Mouse (Mus musculus) forebrain, embryonic 16.5 days (tissue): ENCODE data around the gene C130074G19Rik. TPM values are rescaled to one million over a fixed set of nuclear protein-coding genes. Genes with fewer than 3 reads are reported as not detected.

Experiments
- ATAC-seq: fragments of 200-750 bp; cut with Nextera tagmentation; 2 replicates; pipeline ENCODE4 v1.8.0; 2017; ENCODE audit warnings: mild to moderate bottlenecking, moderate library complexity
- H3K27ac ChIP-seq: fragments of 300-500 bp; sonication (generic); 2 replicates; pipeline ENCODE4 v1.5.1; 2014; ENCODE audit warnings: low read length, control low read depth
- H3K27me3 ChIP-seq: fragments of 300-500 bp; sonication (generic); replicated peaks from 2 replicates; pipeline ENCODE4 v1.6.1; 2014; ENCODE audit warnings: low read length; ENCODE audit not compliant: control insufficient read depth, insufficient read depth
- H3K36me3 ChIP-seq: fragments of 300-500 bp; sonication (generic); 2 replicates; pipeline ENCODE4 v1.6.1; 2014; ENCODE audit not compliant: control insufficient read depth, insufficient read depth
- H3K4me1 ChIP-seq: fragments of 300-500 bp; sonication (generic); replicated peaks from 2 replicates; pipeline ENCODE4 v1.6.1; 2014; ENCODE audit warnings: low read length; ENCODE audit not compliant: control insufficient read depth, insufficient read depth
- H3K4me2 ChIP-seq: fragments of 300-500 bp; sonication (generic); 2 replicates; pipeline ENCODE4 v1.6.1; 2014; ENCODE audit warnings: mild to moderate bottlenecking, low read length, control low read depth
- H3K4me3 ChIP-seq: fragments of 300-500 bp; sonication (generic); replicated peaks from 2 replicates; pipeline ENCODE4 v1.5.1; 2014; ENCODE audit warnings: mild to moderate bottlenecking, low read length, control low read depth
- H3K9ac ChIP-seq: fragments of 300-500 bp; sonication (generic); replicated peaks from 2 replicates; pipeline ENCODE4 v1.6.1; 2014; ENCODE audit warnings: low read depth, low read length, control low read depth
- H3K9me3 ChIP-seq: fragments of 300-500 bp; sonication (generic); 2 replicates; pipeline ENCODE4 v1.6.1; 2016; ENCODE audit warnings: low read length; ENCODE audit not compliant: control insufficient read depth
- WGBS: fragments of 180-500 bp; shearing (Covaris S2); extraction: QIAGEN DNeasy Blood & Tissue Kit; methylation state at CpG from one replicate; pipeline ENCODE4 v1.1.7; 2014; 5-methylcytosine and 5-hydroxymethylcytosine counted together
- polyA plus RNA-seq: library from polyadenylated mRNA; unstranded; fragments of >200 nt; fragmentation: Nextera tagmentation; extraction: Ambion mirVana; gene quantifications from 2 replicates; pipeline ENCODE4 v1.2.1, GENCODE M21; 2015

C130074G19Rik gene
- polyA plus RNA-seq, 1 experiment from 2014 or later = 1.3 TPM

DNA sequence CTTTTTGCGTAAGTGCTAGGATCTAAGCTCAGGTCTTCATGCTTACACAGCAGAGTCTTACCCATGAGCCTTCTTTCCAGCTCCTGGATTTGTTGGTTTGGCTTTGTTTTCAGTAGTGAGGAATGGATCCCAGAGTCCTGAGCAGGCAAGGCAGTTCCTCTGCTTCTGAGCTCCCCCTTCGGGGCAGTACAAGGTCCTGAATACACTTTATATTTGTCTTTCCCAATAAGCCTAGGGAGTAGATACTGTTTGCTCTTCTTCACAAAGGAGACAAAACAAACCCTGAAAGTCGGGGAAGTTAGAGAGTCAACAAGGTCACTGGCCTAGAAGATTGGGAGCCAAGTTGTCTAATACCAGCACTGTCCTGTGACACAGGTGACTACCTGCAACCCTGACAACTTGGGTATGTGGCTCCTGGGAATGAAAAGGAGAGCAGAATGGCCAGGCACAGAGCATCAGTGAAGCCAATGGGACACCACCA lies 15.3 kb downstream of the C130074G19Rik start:
- H3K4me1 ChIP-seq = 0 out of 2 replicates have a peak, but pooled peaks cover 3% of the 10 kb centered on the region
- WGBS = 86% methylated on average over 3 of the region's 3 CpGs
- H3K9ac ChIP-seq = no peak overlapping the region
- no peaks in the 10 kb centered on the region for H3K36me3 ChIP-seq
- H3K4me3 ChIP-seq = no peak overlapping the region
- ATAC-seq = no peak
- no peak overlapping the region for H3K4me2 ChIP-seq
- H3K27ac ChIP-seq = no peak overlapping the region
- H3K9me3 ChIP-seq = no peaks in the 10 kb centered on the region
- no peaks in the 10 kb centered on the region for H3K27me3 ChIP-seq

DNA sequence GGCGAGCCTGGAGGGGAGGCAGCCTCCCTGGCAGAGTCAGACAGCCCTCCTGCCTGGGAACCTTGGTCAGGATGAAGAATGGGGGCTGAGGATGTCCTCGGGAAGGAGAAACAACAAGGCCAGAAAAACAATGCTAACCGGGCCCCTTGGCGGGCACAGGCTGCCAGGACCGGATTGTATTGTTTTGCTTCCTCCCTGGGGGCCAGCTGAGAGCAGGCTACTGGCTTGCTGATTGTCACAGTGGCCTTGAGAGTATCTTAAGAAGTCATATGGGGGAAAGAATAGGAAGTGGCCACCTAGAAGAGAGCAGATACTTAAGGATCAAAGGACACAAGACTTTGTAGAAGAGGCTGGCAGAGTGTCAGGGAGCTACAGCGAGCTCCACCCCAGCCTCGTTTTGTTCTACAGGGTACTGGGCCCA lies 18.6 kb downstream of the C130074G19Rik start:
- WGBS = 17% methylated on average over 7 of the region's 7 CpGs
- Histone ChIP-seq H3K27me3 (no peaks in the 10 kb centered on the region), H3K4me2 (no peak overlapping the region), H3K9me3 (no peaks in the 10 kb centered on the region), H3K4me3 (no peak overlapping the region), H3K9ac (no peak overlapping the region), H3K36me3 (no peaks in the 10 kb centered on the region), H3K27ac (no peak overlapping the region), H3K4me1 (no peaks in the 10 kb centered on the region)
- no peak for ATAC-seq

DNA sequence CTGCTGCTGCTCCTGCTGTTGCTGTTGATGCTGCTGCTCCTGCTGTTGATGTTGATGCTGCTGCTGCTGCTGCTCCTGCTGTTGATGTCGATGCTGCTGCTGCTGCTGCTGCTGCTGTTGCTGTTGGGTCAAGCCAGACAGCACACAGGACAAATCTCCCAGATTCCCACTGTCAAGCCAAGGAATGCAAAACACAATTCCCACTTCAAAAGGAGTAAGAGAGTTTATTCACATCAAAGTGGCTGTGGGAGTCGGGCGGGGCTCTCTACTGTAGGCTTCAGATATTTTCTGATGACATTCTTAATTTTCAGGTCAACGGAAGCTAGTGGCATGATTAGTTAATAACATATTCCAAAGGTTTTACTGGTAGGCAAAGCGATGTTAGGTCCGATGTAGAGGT lies 20.4 kb downstream of the C130074G19Rik start:
- no peak for ATAC-seq
- H3K4me3 ChIP-seq = no peak overlapping the region
- no peak overlapping the region for H3K4me2 ChIP-seq
- 84% methylated on average over 6 of the region's 6 CpGs for WGBS
- no peaks in the 10 kb centered on the region for H3K36me3 ChIP-seq
- no peaks in the 10 kb centered on the region for H3K27me3 ChIP-seq
- H3K27ac ChIP-seq = no peak overlapping the region
- no peaks in the 10 kb centered on the region for H3K4me1 ChIP-seq
- H3K9me3 ChIP-seq = no peaks in the 10 kb centered on the region
- no peak overlapping the region for H3K9ac ChIP-seq

DNA sequence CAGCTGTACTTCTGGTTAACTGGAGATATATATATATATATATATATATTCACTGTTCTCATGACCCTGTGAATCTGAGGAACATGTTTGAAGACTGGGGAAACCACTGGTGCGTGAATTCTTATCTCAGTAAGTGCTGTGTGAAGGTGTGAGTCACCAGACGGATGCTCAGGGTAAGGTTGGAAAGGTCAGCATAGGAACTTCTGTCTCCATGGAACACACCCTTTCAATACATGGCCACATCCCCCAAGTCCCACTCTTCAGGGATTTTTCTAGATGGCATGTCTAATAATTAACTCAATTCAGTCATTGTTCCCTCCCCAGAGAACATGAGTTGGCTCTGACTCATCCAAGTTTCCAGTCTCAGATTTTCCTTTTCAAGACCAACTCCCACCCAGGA lies 21.5 kb downstream of the C130074G19Rik start:
- Histone ChIP-seq H3K9ac (no peak overlapping the region), H3K4me2 (no peak overlapping the region), H3K4me3 (no peak overlapping the region), H3K9me3 (no peaks in the 10 kb centered on the region), H3K4me1 (no peaks in the 10 kb centered on the region), H3K36me3 (no peaks in the 10 kb centered on the region), H3K27ac (no peak overlapping the region), H3K27me3 (no peaks in the 10 kb centered on the region)
- 84% methylated on average over 2 of the region's 2 CpGs for WGBS
- ATAC-seq = no peak

DNA sequence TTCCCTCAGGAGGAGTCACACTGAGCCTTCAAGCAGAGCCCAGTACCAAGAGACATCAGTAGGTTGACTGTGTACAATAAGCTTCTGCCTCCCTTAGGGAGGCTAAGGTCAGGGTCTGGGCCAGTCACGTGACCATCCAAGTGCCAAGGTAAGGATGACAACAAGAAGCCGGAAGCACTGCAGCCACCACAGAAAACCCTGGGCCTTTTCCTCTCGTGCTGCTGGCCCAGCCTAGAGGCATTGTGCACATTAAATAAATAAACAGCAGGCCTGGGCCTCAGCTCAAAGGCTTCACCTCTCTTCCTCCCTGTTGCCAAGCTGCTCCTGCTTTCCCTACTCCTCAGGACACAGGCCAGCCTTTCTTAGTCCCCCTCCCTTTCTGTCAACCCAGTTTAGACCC lies 22.7 kb downstream of the C130074G19Rik start:
- 61% methylated on average over 3 of the region's 3 CpGs for WGBS
- ATAC-seq = no peak

DNA sequence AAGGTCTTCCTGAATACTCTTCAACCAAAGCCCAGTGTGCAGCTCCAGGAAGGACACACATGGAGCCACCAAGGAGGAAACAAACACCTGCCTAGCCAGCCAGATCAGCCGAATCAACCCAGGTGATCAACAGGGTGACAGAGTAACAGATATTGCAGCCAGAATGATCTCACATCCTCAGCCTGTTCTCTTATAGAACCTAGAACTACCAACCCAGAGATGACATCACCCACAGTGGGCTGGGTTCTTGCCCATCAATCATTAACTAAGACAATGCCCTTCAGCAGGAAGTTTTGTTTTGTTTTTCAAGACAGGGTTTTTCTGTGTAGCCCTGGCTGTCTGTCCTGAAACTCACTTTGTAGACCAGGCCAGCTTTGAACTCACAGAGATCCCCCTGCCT lies 24.8 kb downstream of the C130074G19Rik start:
- no peak overlapping the region for H3K27ac ChIP-seq
- no peak for ATAC-seq
- 0 out of 2 replicates have a peak, but pooled peaks cover 3% of the 10 kb centered on the region for H3K4me1 ChIP-seq
- 93% methylated on average over 1 of the region's 1 CpGs for WGBS
- H3K27me3 ChIP-seq = no peaks in the 10 kb centered on the region
- no peak overlapping the region for H3K4me2 ChIP-seq
- H3K9me3 ChIP-seq = no peaks in the 10 kb centered on the region
- H3K4me3 ChIP-seq = no peak overlapping the region
- no peaks in the 10 kb centered on the region for H3K36me3 ChIP-seq
- no peak overlapping the region for H3K9ac ChIP-seq

More for the DNA sequence above, 22.7 kb downstream of the C130074G19Rik start:
- no peak overlapping the region for H3K27ac ChIP-seq
- no peaks in the 10 kb centered on the region for H3K4me1 ChIP-seq
- no peaks in the 10 kb centered on the region for H3K9me3 ChIP-seq
- H3K4me2 ChIP-seq = no peak overlapping the region
- no peaks in the 10 kb centered on the region for H3K27me3 ChIP-seq
- no peaks in the 10 kb centered on the region for H3K36me3 ChIP-seq
- H3K9ac ChIP-seq = no peak overlapping the region
- H3K4me3 ChIP-seq = no peak overlapping the region

DNA sequence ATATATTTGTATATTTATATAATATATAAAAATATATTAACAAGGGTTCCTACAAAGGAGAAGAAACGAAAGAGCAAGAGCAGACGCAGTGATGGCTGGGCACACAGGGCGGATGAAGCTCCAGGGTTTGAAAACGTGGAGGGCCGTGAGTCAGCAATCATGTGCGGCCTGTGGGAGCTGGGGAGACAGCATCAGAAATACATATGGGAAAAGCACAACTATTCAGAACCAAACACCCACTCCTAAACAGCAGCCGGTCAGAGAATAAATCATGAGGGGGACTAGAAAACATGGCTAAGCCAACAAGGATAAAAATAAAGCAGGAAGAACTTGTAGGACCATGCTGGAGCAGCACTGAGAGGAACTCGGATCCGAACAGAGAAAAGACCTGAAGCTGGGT lies 25.8 kb downstream of the C130074G19Rik start:
- 86% methylated on average over 9 of the region's 9 CpGs for WGBS
- no peak overlapping the region for H3K27ac ChIP-seq
- H3K27me3 ChIP-seq = no peaks in the 10 kb centered on the region
- ATAC-seq = no peak
- no peaks in the 10 kb centered on the region for H3K36me3 ChIP-seq
- peaks cover 6% of the 10 kb centered on the region; the same call in 1 of the 2 replicates for H3K4me1 ChIP-seq
- H3K9me3 ChIP-seq = no peaks in the 10 kb centered on the region
- no peak overlapping the region for H3K4me3 ChIP-seq
- no peak overlapping the region for H3K9ac ChIP-seq
- H3K4me2 ChIP-seq = no peak overlapping the region

DNA sequence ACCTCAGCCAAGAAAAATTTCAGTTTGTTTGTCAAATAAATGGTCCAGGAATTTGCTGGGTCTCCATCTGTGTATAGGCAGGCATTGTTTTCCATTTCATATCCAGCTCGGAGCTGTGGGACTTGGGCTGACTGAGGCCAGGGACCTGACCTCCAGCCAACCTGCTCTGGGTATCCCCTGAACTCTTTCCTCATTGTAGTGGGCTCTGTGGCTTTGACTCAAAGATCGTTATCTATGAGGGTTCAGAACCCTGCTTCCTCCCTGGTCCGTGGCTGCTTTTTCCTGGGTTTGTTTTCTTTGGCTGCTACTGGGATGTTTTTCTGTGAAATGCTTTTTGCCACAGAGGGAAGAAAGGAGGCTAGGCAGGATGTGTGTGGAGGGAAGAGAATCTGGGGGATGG lies 29.1 kb downstream of the C130074G19Rik start:
- ATAC-seq = no peak
- Histone ChIP-seq H3K4me2 (no peak overlapping the region), H3K4me3 (no peak overlapping the region), H3K4me1 (peaks cover 11% of the 10 kb centered on the region), H3K27me3 (no peaks in the 10 kb centered on the region), H3K9ac (no peak overlapping the region), H3K9me3 (no peaks in the 10 kb centered on the region), H3K27ac (no peak overlapping the region), H3K36me3 (no peaks in the 10 kb centered on the region)
- 47% methylated on average over 3 of the region's 3 CpGs for WGBS

DNA sequence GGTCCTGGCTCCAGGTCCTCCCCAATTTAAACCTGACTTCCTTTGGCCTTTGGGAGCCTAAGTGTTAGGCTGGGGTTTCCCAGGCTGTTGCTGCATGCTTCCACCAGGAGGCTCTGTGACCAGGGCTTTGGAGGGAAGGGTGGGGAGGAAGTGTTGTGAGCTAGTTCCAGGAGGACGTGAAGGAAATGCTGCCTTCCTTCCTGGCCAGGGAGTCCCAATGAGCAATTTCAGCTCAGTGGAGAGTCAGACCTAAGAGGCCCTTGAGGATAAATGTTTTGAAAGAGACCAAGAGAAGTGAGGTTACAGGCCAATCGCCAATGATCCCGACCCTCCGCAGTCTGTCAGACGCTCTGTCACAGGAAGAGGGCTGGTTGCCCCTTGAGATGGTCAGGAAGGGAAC lies 29.7 kb downstream of the C130074G19Rik start:
- no peaks in the 10 kb centered on the region for H3K27me3 ChIP-seq
- H3K9me3 ChIP-seq = no peaks in the 10 kb centered on the region
- 23% methylated on average over 5 of the region's 5 CpGs for WGBS
- no peak overlapping the region for H3K4me3 ChIP-seq
- no peak overlapping the region for H3K27ac ChIP-seq
- H3K9ac ChIP-seq = no peak overlapping the region
- H3K4me2 ChIP-seq = no peak overlapping the region
- no peaks in the 10 kb centered on the region for H3K36me3 ChIP-seq
- ATAC-seq = peak; percentile 51
- H3K4me1 ChIP-seq = peaks cover 11% of the 10 kb centered on the region
